Mouse (Mus musculus) left cerebral cortex, postnatal 25 days (tissue): ENCODE results near the gene Dut. TPM values are rescaled to one million over a fixed set of nuclear protein-coding genes. Genes with fewer than 3 reads are reported as not detected.

Experiments
- DNase-seq, 2 experiments: peaks; one replicate each; pipeline ENCODE4 v3.0.0; 2022; ENCODE audit warnings: low spot score in 2 of 2, mixed read lengths in 1 of 2
- intact Hi-C: fragments of 180-260 bp; cut with DNase I; formaldehyde crosslinking; loops from one replicate; pipeline ENCODE4 v1.15.1; 2025
- total RNA-seq, 2 experiments: library from RNA; stranded (reverse); gene quantifications; 2 replicates each; pipeline ENCODE4 v1.2.3; 2021

Dut gene
- total RNA-seq, 2 experiments from 2014 or later = 23.2 to 23.7 TPM

DNA sequence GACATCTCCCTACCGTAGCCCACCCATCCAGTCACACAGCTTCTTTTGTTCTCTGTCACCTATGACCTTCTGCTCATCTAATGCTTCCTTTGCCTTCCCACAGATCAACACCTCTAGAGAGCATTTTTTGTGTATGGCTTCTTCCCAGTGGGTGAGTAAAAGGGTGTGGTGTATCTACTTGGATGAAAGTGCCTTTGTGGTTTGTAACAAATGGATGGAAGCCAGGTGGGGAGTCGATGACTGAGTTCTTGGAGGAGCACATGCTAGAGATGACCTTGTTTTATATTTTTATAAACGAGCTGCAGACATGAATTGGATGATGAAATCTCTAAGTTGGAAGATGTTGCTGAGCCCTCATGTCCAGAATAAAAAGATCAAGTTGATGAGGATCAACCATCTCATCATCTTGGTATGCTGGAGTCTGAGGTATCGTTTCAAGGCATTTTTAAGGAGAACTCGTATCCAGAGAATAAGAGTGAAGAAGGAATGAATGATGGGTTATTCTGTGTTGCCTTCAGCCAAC lies 47.0 kb downstream of the Dut start:
- intact Hi-C loops = no loop called here

DNA sequence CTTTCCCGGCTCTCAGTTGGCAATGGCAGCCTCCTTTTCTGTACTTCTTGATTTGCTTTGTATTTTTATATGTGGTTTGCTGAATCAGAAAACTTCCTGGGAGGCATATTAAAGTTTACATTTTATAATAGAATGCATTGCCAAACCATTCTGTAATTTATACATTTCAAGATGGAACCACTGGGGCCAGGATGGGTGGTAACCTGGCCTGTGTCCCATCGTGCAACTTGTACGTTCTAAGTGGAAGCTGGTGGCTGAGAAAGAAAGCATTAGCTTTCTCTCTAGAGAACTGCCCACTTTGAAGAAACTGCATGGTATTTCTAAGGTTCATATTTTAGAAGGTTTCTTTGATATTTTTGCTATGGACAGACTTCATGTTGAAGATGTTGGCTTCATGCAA lies 48.5 kb downstream of the Dut start:
- intact Hi-C loops = no loop called here
- DNase-seq = no peak

More for the DNA sequence above, 47.0 kb downstream of the Dut start:
- DNase-seq = no peak

DNA sequence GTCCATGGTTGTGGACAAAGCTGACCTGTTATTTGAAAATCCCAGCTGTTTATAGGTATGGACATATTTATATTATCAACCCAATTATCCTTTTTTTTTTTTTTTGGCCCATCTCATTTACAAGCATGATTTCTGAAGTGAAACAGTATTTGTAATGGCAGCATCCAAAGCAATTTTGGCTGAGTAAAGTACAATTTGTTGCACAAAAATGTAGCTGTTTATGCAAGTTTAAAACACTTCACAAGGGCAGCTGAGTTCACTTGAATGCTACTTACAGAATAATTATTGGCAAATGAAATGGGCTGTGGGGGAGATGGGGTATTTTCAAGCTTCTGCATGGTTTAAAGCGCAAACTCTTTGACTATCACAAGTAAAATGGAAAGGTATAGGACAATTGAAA lies 51.9 kb downstream of the Dut start:
- intact Hi-C loops = no loop called here
- DNase-seq = no peak

DNA sequence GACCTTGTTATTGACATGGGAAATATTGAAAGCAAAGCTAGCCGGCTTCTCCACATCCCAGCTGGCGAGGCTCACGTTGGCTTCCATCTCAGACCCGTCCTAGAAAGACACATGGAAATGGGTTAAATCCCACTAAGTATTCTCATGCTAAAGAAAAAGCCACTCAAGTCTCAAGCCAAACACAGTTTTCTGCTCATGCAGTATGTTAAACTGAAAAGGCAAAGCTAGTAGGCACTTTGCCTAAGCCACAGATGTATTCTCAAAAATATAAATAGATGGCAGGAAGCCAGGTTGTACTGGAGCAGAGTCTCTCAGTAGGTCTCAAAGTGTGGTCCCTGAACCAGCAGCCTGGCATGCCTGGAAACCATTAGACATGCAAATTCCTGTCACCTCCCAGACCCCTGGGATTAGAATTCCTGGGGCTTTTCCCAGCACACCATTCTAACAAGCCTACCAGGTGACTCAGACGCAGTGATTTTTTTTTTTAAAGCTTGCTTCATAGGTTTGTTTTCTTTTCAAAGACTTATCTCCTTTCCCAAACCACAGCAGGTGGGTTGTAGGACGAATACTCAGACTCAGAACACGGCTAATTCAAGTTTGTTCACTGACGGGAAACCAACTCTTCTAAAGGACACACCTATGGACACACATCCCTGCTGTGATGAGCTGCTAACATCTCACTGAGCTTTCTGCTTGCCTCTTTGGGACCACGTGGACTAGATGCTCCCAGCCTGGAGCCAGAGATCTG lies 55.1 kb downstream of the Dut start:
- DNase-seq = peak; percentile 4 to 33

DNA sequence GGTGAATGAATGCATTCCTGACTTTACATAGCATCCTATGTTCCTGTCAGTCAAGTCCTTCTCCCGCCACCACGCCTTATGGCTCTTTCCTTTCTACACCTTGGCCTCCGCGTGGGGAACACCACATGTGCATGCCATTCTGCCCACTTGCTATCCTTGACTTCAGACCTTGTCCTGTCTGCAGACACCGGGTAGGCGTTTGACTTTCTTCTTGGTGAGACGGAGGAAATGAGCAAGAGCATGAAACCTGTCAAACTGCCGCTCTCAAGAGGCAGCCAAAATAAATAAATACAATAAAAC lies 55.6 kb downstream of the Dut start:
- peak; percentile 27 to 74 for DNase-seq
- intact Hi-C loops = loop anchor here (5.0 kb wide), 1 partner anchor 40 kb away; no protein-coding TSS in a partner anchor

More for the DNA sequence above, 55.1 kb downstream of the Dut start:
- intact Hi-C loops = loop anchor here (5.0 kb wide), 1 partner anchor 40 kb away; no protein-coding TSS in a partner anchor

DNA sequence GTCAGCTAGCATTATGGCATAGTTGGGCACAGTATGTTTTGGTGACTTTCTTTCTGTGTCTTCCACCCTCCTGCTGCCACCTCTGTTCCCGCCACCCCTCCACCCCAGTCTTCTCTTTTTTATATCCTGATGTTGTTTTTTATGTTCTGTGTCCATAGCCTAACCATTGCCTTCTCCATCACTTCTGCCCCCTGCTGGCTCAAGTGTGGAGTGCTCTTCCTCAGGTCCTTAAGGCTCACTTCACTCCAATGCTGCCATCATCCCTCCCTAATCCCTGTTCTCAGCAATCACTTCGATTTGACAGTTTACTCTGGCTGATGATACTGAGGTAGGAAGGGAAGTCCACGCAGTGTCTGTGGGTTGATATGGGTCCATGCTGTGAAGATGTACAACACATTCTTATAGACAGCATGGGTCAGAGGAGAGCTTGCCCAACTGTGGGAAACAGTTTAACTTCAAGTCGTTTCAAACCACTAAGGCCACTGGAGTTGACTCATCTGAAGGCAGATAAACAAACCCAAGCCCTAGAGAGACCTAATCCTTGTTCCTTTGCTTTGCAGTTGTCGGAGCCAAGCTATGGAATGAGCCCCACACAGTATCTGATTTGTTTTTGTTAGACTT lies 56.9 kb downstream of the Dut start:
- intact Hi-C loops = loop anchor here (5.0 kb wide), 1 partner anchor 42 kb away; no protein-coding TSS in a partner anchor
- no peak for DNase-seq

DNA sequence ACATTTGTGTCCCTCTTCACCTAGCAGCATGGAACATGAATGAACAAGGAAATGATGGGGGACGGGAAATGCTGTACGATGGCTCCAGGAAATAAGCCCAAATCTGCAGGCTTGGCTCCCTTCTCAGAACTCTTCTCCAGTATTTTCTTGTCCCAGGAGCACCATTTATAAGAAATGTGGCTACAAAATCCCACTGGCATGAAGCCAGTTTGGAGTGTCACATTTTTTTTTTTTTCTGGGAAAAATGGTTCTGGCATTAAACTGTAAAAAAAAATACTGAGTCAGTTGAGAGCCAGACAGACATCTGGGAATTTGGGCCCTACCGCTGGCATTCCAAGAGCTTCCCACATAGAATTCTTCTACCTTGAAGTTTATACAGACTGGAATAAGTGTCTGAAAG lies 57.8 kb downstream of the Dut start:
- DNase-seq = peak in 1 of 2 experiments; percentile 9
- intact Hi-C loops = loop anchor here (1.0 to 5.0 kb wide), 2 partner anchors 42 to 177 kb away; no protein-coding TSS in a partner anchor

DNA sequence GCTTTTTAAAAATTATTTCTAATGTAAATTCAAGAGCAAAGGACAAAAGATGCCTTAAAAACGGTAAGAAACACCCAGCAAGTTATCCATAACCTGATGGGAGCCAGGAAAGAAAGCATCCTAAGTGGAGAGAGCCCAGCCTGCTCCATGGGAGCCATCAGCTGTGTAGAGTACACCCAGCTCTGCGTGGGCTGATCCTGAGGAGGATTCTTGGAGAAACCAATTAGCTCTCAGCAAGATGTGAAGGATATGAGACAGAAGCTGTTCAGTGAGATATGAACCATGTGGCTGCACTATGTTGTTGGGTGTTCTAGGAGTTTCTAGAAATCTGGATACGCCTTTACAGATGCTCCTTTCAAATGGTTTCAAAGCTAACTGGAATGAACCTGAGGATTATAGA lies 58.7 kb downstream of the Dut start:
- DNase-seq = peak; percentile 26 to 70
- intact Hi-C loops = loop anchor here (1.0 kb wide), 1 partner anchor 176 kb away; no protein-coding TSS in a partner anchor

Other genes with a start within 250 kb of the Dut start
- under 1 TPM; 0.23 to 0.27 TPM for gene Slc24a5, start 179.1 kb upstream of the Dut start, total RNA-seq
- 10 to 100 TPM; 89.4 to 90.8 TPM for gene Myef2, start 123.5 kb upstream of the Dut start, total RNA-seq
- 1 to 10 TPM; 7.9 to 8.4 TPM for gene Ctxn2, start 110.5 kb upstream of the Dut start, total RNA-seq
- gene Slc12a1, start 94.7 kb upstream of the Dut start, total RNA-seq = not detected